Mouse (Mus musculus): ENCODE data around the gene Tmsb10.

The Tmsb10 gene

GRCm38 (mm10) chr6:72956199-72957092 lies 2.1 kb downstream of the Tmsb10 start:
- DNase-seq (ENCODE audit: extremely low spot score), result peak; percentile 82

- DNase-seq (ENCODE audit: extremely low spot score), result peak; percentile 52
These were observed 2.9 kb downstream of the Tmsb10 start for GRCm38 (mm10) chr6:72955517-72956198.

- no peak for DNase-seq (ENCODE audit: extremely low spot score)
These were observed 3.8 kb downstream of the Tmsb10 start for GRCm38 (mm10) chr6:72954786-72955185.

- no peak for DNase-seq (ENCODE audit: extremely low spot score)
These were observed 5.6 kb downstream of the Tmsb10 start for GRCm38 (mm10) chr6:72952967-72953366.

GRCm38 (mm10) chr6:72952221-72952620 lies 6.3 kb downstream of the Tmsb10 start:
- no peak for DNase-seq (ENCODE audit: extremely low spot score)

- DNase-seq (ENCODE audit: extremely low spot score), result no peak
These were observed 9.3 kb downstream of the Tmsb10 start for GRCm38 (mm10) chr6:72949161-72949756.

- DNase-seq (ENCODE audit: extremely low spot score), result no peak
These were observed 10.2 kb downstream of the Tmsb10 start for GRCm38 (mm10) chr6:72948392-72948791.

- DNase-seq (ENCODE audit: extremely low spot score), result no peak
These were observed 10.6 kb downstream of the Tmsb10 start for GRCm38 (mm10) chr6:72947960-72948359.

- peak; percentile 49 for DNase-seq (ENCODE audit: extremely low spot score)
These were observed 18.1 kb downstream of the Tmsb10 start for GRCm38 (mm10) chr6:72940493-72940892.

- no peak for DNase-seq (ENCODE audit: extremely low spot score)
These were observed 20.7 kb downstream of the Tmsb10 start for GRCm38 (mm10) chr6:72937859-72938258.

- DNase-seq (ENCODE audit: extremely low spot score), result no peak
These were observed 21.1 kb downstream of the Tmsb10 start for GRCm38 (mm10) chr6:72937430-72937829.

- DNase-seq (ENCODE audit: extremely low spot score), result no peak
These were observed 25.6 kb downstream of the Tmsb10 start for GRCm38 (mm10) chr6:72932955-72933354.

GRCm38 (mm10) chr6:72931533-72931932 lies 27.0 kb downstream of the Tmsb10 start:
- no peak for DNase-seq (ENCODE audit: extremely low spot score)

- DNase-seq (ENCODE audit: extremely low spot score), result no peak
These were observed 28.7 kb downstream of the Tmsb10 start for GRCm38 (mm10) chr6:72929795-72930398.

GRCm38 (mm10) chr6:72926755-72927482 lies 31.6 kb downstream of the Tmsb10 start:
- DNase-seq (ENCODE audit: extremely low spot score), result peak; percentile 47

- no peak for DNase-seq (ENCODE audit: extremely low spot score)
These were observed 32.5 kb downstream of the Tmsb10 start for GRCm38 (mm10) chr6:72926031-72926430.

- no peak for DNase-seq (ENCODE audit: extremely low spot score)
These were observed 35.2 kb downstream of the Tmsb10 start for GRCm38 (mm10) chr6:72923381-72923780.

- DNase-seq (ENCODE audit: extremely low spot score), result no peak
These were observed 37.5 kb downstream of the Tmsb10 start for GRCm38 (mm10) chr6:72921081-72921480.

- DNase-seq (ENCODE audit: extremely low spot score), result no peak
These were observed 40.0 kb downstream of the Tmsb10 start for GRCm38 (mm10) chr6:72918510-72919033.

GRCm38 (mm10) chr6:72916330-72916729 lies 42.2 kb downstream of the Tmsb10 start:
- no peak for DNase-seq (ENCODE audit: extremely low spot score)

- no peak for DNase-seq (ENCODE audit: extremely low spot score)
These were observed 44.3 kb downstream of the Tmsb10 start for GRCm38 (mm10) chr6:72914087-72914749.
